Mouse (Mus musculus) kidney, embryonic 14.5 days (tissue): ENCODE data around the gene Srebf2. TPM values are rescaled to one million over a fixed set of nuclear protein-coding genes. Genes with fewer than 3 reads are reported as not detected.

Source experiments
- ATAC-seq: fragments of 200-750 bp; cut with Nextera tagmentation; 2 replicates; pipeline ENCODE4 v1.8.0; 2017; ENCODE audit warnings: moderate number of reproducible peaks, mild to moderate bottlenecking, moderate TSS enrichment, moderate library complexity; ENCODE audit not compliant: low FRiP score, low TSS enrichment
- H3K27ac ChIP-seq: fragments of 300-500 bp; sonication (generic); 2 replicates; pipeline ENCODE4 v1.5.1; 2014; ENCODE audit warnings: low read depth, mild to moderate bottlenecking, low read length, moderate library complexity, mixed read lengths
- H3K27me3 ChIP-seq: fragments of 300-500 bp; sonication (generic); 2 replicates; pipeline ENCODE4 v1.6.1; 2014; ENCODE audit warnings: mild to moderate bottlenecking, low read length; ENCODE audit not compliant: control insufficient read depth, insufficient read depth
- H3K36me3 ChIP-seq: fragments of 300-500 bp; sonication (generic); 2 replicates; pipeline ENCODE4 v1.6.1; 2014; ENCODE audit warnings: low read length, mixed read lengths; ENCODE audit not compliant: control insufficient read depth, insufficient read depth
- H3K4me1 ChIP-seq: fragments of 300-500 bp; sonication (generic); 2 replicates; pipeline ENCODE4 v1.6.1; 2014; ENCODE audit warnings: low read length, mixed read lengths; ENCODE audit not compliant: control insufficient read depth, insufficient read depth
- H3K4me2 ChIP-seq: fragments of 300-500 bp; sonication (generic); replicated peaks from 2 replicates; pipeline ENCODE4 v1.6.1; 2014; ENCODE audit warnings: low read depth, mild to moderate bottlenecking, low read length
- H3K4me3 ChIP-seq: fragments of 300-500 bp; sonication (generic); 2 replicates; pipeline ENCODE4 v1.5.1; 2014; ENCODE audit warnings: mild to moderate bottlenecking, low read length
- H3K9ac ChIP-seq: fragments of 300-500 bp; sonication (generic); 2 replicates; pipeline ENCODE4 v1.6.1; 2014; ENCODE audit warnings: low read depth, mild to moderate bottlenecking, low read length, moderate library complexity
- H3K9me3 ChIP-seq: fragments of 300-500 bp; sonication (generic); 2 replicates; pipeline ENCODE4 v1.6.1; 2016; ENCODE audit warnings: low read length; ENCODE audit not compliant: control insufficient read depth
- WGBS: fragments of 180-500 bp; shearing (Covaris S2); extraction: QIAGEN DNeasy Blood & Tissue Kit; methylation state at CpG from one replicate; pipeline ENCODE4 v1.1.7; 2014; 5-methylcytosine and 5-hydroxymethylcytosine counted together
- polyA plus RNA-seq: library from polyadenylated mRNA; unstranded; fragments of >200 nt; fragmentation: Nextera tagmentation; extraction: Ambion mirVana; gene quantifications from 2 replicates; pipeline ENCODE4 v1.2.1, GENCODE M21; 2014

Gene Srebf2
- polyA plus RNA-seq, 1 experiment from 2014 or later = 114 TPM

DNA sequence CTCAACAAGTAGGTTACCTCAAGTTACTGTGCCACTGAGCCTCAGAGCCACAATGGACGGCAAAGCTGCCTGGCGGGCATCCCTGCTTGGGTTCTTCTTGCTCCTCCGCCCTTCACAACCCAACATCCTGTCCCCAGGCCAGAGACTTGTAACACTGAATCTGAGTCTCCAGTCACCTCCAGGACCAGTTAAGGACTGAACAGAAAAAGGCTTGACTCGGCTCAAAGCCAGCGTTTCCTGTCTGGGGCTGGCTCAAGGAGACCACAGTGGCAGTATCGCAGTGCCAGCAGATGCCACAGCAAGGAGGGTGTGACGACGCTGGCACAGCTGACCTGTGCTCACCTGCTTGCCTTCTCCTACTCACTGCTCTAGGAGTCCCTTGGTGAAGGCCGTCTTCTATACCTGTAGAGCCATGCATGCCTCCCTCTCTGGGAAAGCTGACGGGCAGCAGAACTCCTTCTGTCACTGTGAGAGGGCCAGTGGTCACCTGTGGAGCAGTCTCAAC, 50.3 kb downstream of the Srebf2 start:
- no peak for ATAC-seq
- no peaks in the 10 kb centered on the region for H3K9me3 ChIP-seq

GRCm38 (mm10) chr15:82197937-82198336, 51.0 kb downstream of the Srebf2 start:
- 94% methylated on average over 11 of the region's 11 CpGs for WGBS
- H3K36me3 ChIP-seq = peaks cover 93% of the 10 kb centered on the region
- ATAC-seq = no peak

More for the DNA sequence above, 50.3 kb downstream of the Srebf2 start:
- Histone ChIP-seq H3K9ac (no peak overlapping the region), H3K27me3 (no peaks in the 10 kb centered on the region), H3K36me3 (peaks cover 97% of the 10 kb centered on the region), H3K4me1 (no peaks in the 10 kb centered on the region), H3K27ac (no peak overlapping the region), H3K4me2 (no peak overlapping the region), H3K4me3 (no peak overlapping the region)
- 95% methylated on average over 10 of the region's 10 CpGs for WGBS

GRCm38 (mm10) chr15:82198342-82198741, 51.4 kb downstream of the Srebf2 start:
- 89% methylated on average over 7 of the region's 7 CpGs for WGBS

More at GRCm38 (mm10) chr15:82197937-82198336, 51.0 kb downstream of the Srebf2 start:
- H3K4me1 ChIP-seq = no peaks in the 10 kb centered on the region
- no peaks in the 10 kb centered on the region for H3K27me3 ChIP-seq
- no peaks in the 10 kb centered on the region for H3K9me3 ChIP-seq
- H3K9ac ChIP-seq = no peak overlapping the region
- H3K4me2 ChIP-seq = no peak overlapping the region
- H3K4me3 ChIP-seq = no peak overlapping the region
- no peak overlapping the region for H3K27ac ChIP-seq

DNA sequence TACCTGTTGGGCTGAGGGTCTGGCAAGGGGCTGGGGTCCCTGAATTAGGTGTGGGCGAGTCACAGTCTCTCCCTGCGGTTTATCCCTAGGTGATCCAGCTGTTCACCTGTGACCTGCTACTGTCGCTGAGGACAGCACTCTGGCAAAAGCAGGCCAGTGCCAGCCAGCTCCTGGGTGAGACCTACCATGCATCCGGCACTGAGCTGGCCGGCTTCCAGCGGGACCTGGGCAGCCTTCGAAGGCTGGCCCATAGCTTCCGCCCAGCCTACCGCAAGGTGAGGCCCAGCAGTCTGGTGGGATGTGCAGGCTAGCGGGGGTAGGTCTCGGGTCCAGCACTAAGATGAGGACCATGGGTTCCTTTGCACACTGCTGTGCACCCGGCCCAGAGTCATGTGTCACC, 52.6 kb downstream of the Srebf2 start:
- Histone ChIP-seq H3K4me1 (no peaks in the 10 kb centered on the region), H3K9me3 (no peaks in the 10 kb centered on the region), H3K27ac (no peak overlapping the region), H3K36me3 (peaks cover 91% of the 10 kb centered on the region), H3K4me3 (no peak overlapping the region), H3K4me2 (no peak overlapping the region), H3K27me3 (no peaks in the 10 kb centered on the region), H3K9ac (no peak overlapping the region)
- ATAC-seq = no peak
- 87% methylated on average over 12 of the region's 12 CpGs for WGBS

More at GRCm38 (mm10) chr15:82198342-82198741, 51.4 kb downstream of the Srebf2 start:
- H3K27me3 ChIP-seq = no peaks in the 10 kb centered on the region
- H3K4me3 ChIP-seq = no peak overlapping the region
- no peaks in the 10 kb centered on the region for H3K9me3 ChIP-seq
- H3K4me2 ChIP-seq = no peak overlapping the region
- H3K4me1 ChIP-seq = no peaks in the 10 kb centered on the region
- peaks cover 93% of the 10 kb centered on the region for H3K36me3 ChIP-seq
- H3K27ac ChIP-seq = no peak overlapping the region
- H3K9ac ChIP-seq = no peak overlapping the region
- ATAC-seq = no peak

DNA sequence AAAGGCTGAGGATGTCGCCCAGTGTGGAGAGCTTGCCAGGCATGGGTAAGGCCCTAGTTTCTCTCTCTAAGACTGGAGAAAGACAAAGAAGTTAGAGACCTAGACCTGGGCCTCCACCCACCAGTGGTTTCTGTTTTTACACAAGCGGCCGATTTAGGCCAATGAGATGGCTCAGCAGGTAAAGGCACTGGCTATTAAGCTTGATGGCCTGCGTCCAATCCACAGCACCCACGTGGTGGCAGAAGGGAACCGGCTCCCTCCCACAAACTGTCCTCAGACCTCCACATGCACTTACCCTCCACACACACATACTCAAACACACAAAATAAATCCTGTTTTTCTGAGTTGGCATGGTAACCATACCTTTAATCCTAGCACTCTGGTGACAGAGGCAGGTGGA, 55.1 kb downstream of the Srebf2 start:
- no peaks in the 10 kb centered on the region for H3K9me3 ChIP-seq
- H3K4me3 ChIP-seq = no peak overlapping the region
- WGBS = 77% methylated on average over 6 of the region's 6 CpGs
- no peak overlapping the region for H3K9ac ChIP-seq
- no peak overlapping the region for H3K27ac ChIP-seq
- ATAC-seq = no peak
- H3K27me3 ChIP-seq = peaks cover 16% of the 10 kb centered on the region
- peaks cover 8% of the 10 kb centered on the region; the same call in 1 of the 2 replicates for H3K4me1 ChIP-seq
- H3K4me2 ChIP-seq = no peak overlapping the region
- peaks cover 81% of the 10 kb centered on the region for H3K36me3 ChIP-seq

DNA sequence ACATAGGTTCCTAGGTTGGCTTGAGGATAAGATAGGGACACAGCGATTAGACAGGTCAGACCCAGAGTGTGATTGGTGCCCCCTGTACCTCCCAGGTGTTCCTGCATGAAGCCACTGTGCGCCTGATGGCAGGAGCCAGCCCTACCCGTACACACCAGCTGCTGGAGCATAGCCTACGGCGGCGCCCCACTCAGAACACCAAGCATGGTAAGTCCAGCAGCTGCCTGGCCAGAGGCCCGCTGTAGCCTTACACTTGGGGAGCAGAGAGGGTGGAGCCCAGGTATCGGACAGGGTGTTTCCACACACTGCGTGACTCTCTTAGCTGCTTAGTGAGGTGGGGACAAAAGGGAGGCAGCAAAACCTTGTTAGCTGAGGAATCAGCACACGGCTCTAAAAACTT, 56.1 kb downstream of the Srebf2 start:
- WGBS = 94% methylated on average over 10 of the region's 10 CpGs
- Histone ChIP-seq H3K4me3 (no peak overlapping the region), H3K9me3 (no peaks in the 10 kb centered on the region), H3K4me1 (peaks cover 8% of the 10 kb centered on the region; the same call in 1 of the 2 replicates), H3K4me2 (no peak overlapping the region), H3K9ac (no peak overlapping the region), H3K27ac (no peak overlapping the region), H3K27me3 (peaks cover 25% of the 10 kb centered on the region), H3K36me3 (peaks cover 71% of the 10 kb centered on the region)
- no peak for ATAC-seq

DNA sequence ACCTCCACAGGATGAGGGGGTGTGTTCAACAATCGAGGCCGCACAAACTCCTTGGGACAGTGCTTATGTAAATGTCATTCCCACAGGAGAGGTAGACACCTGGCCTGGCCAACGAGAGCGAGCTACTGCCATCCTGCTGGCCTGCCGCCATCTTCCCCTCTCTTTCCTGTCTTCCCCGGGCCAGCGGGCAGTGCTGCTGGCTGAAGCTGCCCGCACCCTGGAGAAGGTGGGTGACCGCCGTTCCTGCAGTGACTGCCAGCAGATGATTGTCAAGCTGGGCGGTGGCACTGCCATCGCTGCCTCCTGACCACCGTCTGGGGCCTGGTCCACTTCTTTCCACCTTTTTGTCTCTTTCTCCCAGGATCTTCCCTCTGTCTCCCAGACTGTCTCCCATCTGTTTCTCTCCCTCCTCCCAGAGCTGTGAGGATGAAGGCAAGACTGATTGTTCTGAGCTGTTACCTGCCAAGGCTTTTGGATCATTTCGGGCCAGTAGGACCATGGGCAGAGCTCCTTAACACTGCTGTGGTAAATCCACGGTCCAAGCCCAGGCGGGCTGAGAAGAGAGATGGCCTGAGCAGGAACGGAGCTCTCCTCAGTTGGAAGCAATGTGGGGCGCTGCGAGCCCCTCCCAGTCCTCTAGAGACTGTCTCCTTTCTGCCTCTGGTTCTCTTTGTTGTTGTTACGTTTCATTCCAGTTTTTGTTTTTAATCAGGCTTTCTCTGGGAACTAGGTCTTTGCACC, 56.8 kb downstream of the Srebf2 start:
- ATAC-seq = no peak
- peaks cover 8% of the 10 kb centered on the region; the same call in 1 of the 2 replicates for H3K4me1 ChIP-seq
- H3K36me3 ChIP-seq = peaks cover 64% of the 10 kb centered on the region
- no peaks in the 10 kb centered on the region for H3K9me3 ChIP-seq
- H3K27ac ChIP-seq = no peak overlapping the region
- H3K4me3 ChIP-seq = no peak overlapping the region
- H3K4me2 ChIP-seq = no peak overlapping the region
- WGBS = 89% methylated on average over 20 of the region's 20 CpGs
- H3K9ac ChIP-seq = no peak overlapping the region
- peaks cover 29% of the 10 kb centered on the region for H3K27me3 ChIP-seq

DNA sequence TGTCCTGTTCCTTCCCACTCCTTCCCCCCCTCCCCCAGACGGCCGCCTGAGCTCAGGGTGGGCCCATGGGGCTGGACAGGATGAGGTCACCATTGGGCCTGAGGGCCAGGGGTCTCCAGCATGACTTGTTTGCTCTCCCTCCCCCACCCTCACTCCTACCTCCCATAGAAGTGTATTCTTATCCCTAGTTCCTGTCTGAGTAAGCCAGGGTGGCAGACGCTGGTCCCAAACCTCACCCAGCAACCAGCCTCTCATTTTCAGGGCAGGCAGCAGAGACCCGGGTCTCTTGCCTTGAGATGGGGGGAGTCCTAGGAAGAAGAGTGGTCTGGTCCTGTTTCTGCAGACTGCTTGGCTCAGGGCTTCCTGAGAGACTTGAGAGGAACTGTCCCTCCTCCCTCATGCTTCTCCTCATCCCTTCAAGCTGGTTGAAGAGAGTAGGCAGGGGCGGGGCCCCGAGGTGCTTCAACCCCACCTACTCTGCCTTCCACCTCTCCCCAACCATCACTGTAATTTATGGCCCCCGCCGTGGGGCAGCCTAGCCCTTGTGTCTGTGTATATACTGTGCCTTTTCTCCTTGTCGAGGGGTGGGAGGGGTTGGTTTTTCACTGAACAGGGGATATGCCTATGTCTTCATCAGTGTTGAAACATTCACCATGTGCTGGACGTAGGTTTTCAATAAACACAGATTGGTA, 57.8 kb downstream of the Srebf2 start:
- WGBS = 45% methylated on average over 10 of the region's 10 CpGs
- H3K9ac ChIP-seq = no peak overlapping the region
- H3K9me3 ChIP-seq = no peaks in the 10 kb centered on the region
- H3K27ac ChIP-seq = no peak overlapping the region
- peaks cover 37% of the 10 kb centered on the region for H3K27me3 ChIP-seq
- peaks cover 53% of the 10 kb centered on the region for H3K36me3 ChIP-seq
- peaks cover 8% of the 10 kb centered on the region; the same call in 1 of the 2 replicates for H3K4me1 ChIP-seq
- no peak for ATAC-seq
- no peak overlapping the region for H3K4me2 ChIP-seq
- no peak overlapping the region for H3K4me3 ChIP-seq
